ENCODE assay signal across 8 mouse cellular contexts in genomic region chr11:30243591-30243990, GRCm38 (mm10). TPM values are rescaled to one million over a fixed set of nuclear protein-coding genes. Genes with fewer than 3 reads are reported as not detected.
DNase-seq lines count a peak whose midpoint lies in the region; ATAC-seq and TF ChIP-seq lines count a peak whose summit lies in the region.

No protein-coding gene starts in this region.

- DNase-seq in layer of hippocampus, adult 2 months (ENCODE audit: low spot score in 2 of 2): peak; percentile 39 to 71
- no peak for DNase-seq in layer of hippocampus, postnatal 25 days (ENCODE audit: extremely low spot score in 1 of 2, low spot score in 1 of 2)
- DNase-seq in brain, embryonic 18.5 days (ENCODE audit: low read depth, low spot score): peak; percentile 37
- DNase-seq in frontal cortex, postnatal 14 days (ENCODE audit: low spot score in 2 of 2): peak; percentile 21 to 47
- peak; percentile 55 for DNase-seq in kidney, postnatal 0 days (ENCODE audit: low spot score)
- peak; percentile 84 for DNase-seq in lung, postnatal 36 days
- DNase-seq in spleen, postnatal 10 days (ENCODE audit: low spot score in 2 of 2): no peak

- H3K36me3 ChIP-seq in kidney, postnatal 0 days (ENCODE audit: insufficient read depth, low read length): no peaks in the 10 kb centered on the region; the same call in 1 of the 2 replicates

- H3K9ac ChIP-seq in kidney, postnatal 0 days (ENCODE audit: low read depth, low read length): no peak overlapping the region

- no peak overlapping the region for H3K4me2 ChIP-seq in kidney, postnatal 0 days (ENCODE audit: low read length)

- H3K4me1 ChIP-seq in kidney, postnatal 0 days (replicated peaks; ENCODE audit: insufficient read depth, low read length): peaks cover 8% of the 10 kb centered on the region

- peak overlapping the region; percentile 18; the same call in 1 of the 2 replicates for H3K4me3 ChIP-seq in layer of hippocampus, adult 2 months
- H3K4me3 ChIP-seq in kidney, postnatal 0 days (replicated peaks; ENCODE audit: low read depth, low read length): no peak overlapping the region

- 41% methylated on average over 3 of the region's 3 CpGs for WGBS in kidney, postnatal 0 days

- no peaks in the 10 kb centered on the region for H3K9me3 ChIP-seq in kidney, postnatal 0 days (replicated peaks; ENCODE audit: low read length)

- peak overlapping the region; percentile 74 for H3K27ac ChIP-seq in layer of hippocampus, adult 2 months
- H3K27ac ChIP-seq in kidney, postnatal 0 days: no peak overlapping the region; the same call in 1 of the 2 replicates

- TF ChIP-seq CTCF in layer of hippocampus, adult 2 months (conservative IDR thresholded peaks at IDR 0.05): no peak
- no peak for TF ChIP-seq CTCF in kidney, postnatal 0 days (IDR thresholded peaks at IDR 0.05; ENCODE audit: low read depth)

- no peak for ATAC-seq in kidney, postnatal 0 days (replicated peaks; ENCODE audit: low FRiP score, low read depth)
- no peak for ATAC-seq in erythroblast, adult 5-6 weeks (replicated peaks; ENCODE audit: low FRiP score, poor library complexity, severe bottlenecking)

- H3K27me3 ChIP-seq in kidney, postnatal 0 days (ENCODE audit: insufficient read depth, low read length): no peaks in the 10 kb centered on the region

RNA-seq across cellular contexts. Expression of gene Sptbn1, which starts 24.4 kb away (rescaled TPM):
- total RNA-seq in layer of hippocampus, adult 2 months (2021): 100 to 1,000 TPM; 564 to 576 TPM
- total RNA-seq in layer of hippocampus, postnatal 25 days (2021): 100 to 1,000 TPM; 558 to 629 TPM
- 117 and 119 TPM in 2 replicates for polyA plus RNA-seq in kidney, postnatal 0 days (2015; fragmentation: Nextera tagmentation; extraction: Ambion mirVana)
- 21.9 and 28.4 TPM in 2 replicates for total RNA-seq in erythroblast, adult 5-6 weeks (2015; ENCODE audit: low replicate concordance)
- total RNA-seq in erythroblast, adult 5-6 weeks (2017; ENCODE audit: low replicate concordance): 22.6 and 27.8 TPM in 2 replicates

Comparison
In these comparisons a context has a peak if more than half of its experiments do, and no peak if none do; other contexts are left out.
1. DNase-seq: peak in layer of hippocampus, adult 2 months (2 of 2), brain, embryonic 18.5 days (single experiment), frontal cortex, postnatal 14 days (2 of 2), kidney, postnatal 0 days (single experiment) and lung, postnatal 36 days (single experiment); none in layer of hippocampus, postnatal 25 days (0 of 2) and spleen, postnatal 10 days (0 of 2).
2. RNA of gene Sptbn1, which starts 24.4 kb away (total RNA-seq): 558 to 629 TPM in layer of hippocampus, postnatal 25 days and 564 to 576 TPM in layer of hippocampus, adult 2 months; 21.9 to 28.4 TPM in erythroblast, adult 5-6 weeks; every median in the first group is over 10 times any median in the second.